Mouse (Mus musculus) retina, postnatal 7 days (tissue): Measurements from ENCODE around the gene Scai.
"Not testable (repeated sequence)": the region's sequence is repeated elsewhere in the genome, so short reads cannot be mapped to it uniquely, and the experiment has no call there.

Source experiments
- DNase-seq: peaks from one replicate; pipeline ENCODE4 v3.0.0-alpha.2; 2012; ENCODE audit warnings: low read depth, low spot score

The Scai gene

DNA sequence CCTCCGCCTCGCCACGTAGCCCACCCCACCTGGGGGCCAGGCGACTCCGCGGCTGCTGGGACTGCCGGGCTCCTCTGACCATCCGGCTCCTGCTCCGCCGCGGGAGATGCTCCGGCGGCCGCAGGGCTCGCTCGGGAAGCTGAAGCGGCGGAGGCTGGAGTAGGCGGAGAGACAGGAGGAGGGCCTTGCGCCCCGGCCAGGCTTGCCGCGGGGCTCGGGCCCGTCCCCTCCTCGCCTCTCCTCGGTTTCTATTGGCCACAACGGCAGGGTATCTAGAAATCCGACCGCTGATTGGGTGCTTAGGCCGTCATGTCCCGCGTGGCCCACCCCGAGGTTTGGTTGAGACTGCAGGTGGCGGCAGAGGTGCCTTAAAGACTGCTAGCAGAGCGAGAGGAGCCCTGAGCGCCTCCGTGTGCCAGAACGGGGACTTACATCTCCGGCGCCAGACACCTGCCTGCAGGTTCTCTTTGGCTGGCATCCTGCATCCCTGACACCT lies at the start of gene Scai:
Gene Scai, minus strand, starts transcription at position 174 of the 496 bp plus-strand sequence.
- peak; percentile 96 for DNase-seq

DNA sequence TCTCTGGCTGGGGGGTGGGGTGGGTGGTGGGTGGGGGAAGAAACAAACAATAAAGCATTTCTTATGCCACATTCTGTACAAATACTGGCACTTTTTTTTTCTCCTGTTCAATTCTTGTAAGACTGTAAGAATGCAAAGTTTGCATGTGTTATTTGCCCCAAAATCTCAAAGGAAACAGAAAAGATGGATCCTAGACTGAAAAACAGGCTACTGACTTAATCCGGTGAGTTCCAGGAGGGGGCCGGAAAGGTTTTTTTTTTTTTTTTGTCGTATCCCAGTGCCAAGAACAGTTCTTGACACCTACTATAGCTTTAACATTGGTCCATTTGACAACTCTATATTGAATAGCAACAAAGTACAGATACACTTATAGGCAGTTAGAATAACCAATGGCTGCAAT lies 36.2 kb upstream of the Scai start:
- DNase-seq, result no peak

DNA sequence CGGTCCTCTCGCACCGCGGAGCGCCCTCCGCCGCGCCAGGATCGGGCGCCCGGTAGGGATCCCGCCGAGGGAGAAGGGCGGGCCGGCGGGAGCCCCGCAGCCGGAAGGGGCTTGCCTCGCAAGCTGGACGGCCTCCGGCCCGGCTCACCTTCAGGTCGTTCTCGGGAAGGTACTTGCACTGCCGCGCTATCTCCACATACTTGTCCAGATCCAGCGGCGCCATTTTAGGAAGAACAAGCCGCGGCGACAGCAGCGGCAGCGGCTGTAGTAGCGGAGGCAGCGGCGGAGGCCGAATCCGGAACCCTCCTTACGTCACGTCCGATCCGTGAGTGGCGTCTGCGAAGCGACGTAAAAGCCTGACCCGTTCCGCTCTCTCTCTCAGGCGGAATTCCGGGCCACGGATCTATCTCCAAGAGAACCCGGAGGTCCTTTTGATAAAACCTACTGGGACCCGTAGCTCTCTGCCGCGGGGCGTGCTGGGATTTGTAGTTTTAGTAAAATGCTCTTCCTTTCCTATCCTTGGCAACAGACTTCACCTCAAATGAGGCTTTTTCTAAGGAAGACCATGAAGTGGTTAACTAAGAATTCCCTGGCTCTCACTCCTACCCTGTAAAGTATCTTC lies 35.6 kb upstream of the Scai start, which contains the start of gene Ppp6c:
Gene Ppp6c, minus strand, starts transcription at position 433 of the 622 bp plus-strand sequence.
- DNase-seq, result peak; percentile 92

DNA sequence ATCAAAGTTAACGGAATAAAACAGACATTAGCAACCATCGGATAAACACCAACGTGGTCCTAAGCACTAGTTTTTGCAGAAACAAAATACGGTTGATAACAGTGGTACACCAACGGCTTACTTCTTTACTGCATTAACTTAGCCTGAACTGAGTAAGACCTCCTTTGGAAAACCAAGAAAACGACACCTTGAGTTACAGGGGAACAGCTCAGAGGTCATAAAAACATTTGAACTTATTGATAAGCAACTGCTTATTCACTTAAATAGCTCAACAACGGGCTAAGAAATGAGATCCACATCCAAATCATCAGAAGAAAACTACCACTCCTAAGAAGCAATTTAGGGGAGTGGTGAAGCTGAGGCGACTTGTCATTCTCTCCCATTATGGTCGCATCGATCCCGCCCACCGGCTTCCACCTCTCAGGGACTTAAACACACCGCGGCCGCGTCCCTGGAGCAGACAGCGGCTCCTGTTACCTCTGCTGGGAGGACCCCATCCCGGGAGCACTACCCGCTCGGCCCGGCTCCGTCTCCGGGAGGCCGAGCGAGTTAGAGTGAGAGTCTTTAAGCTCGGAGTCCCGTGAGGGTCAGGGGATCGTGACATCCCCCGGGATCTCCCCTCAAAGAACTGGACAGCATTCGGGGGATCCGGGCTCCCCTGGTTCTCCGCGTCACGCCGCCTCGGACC lies 34.9 kb upstream of the Scai start:
- DNase-seq, result not testable (repeated sequence)

DNA sequence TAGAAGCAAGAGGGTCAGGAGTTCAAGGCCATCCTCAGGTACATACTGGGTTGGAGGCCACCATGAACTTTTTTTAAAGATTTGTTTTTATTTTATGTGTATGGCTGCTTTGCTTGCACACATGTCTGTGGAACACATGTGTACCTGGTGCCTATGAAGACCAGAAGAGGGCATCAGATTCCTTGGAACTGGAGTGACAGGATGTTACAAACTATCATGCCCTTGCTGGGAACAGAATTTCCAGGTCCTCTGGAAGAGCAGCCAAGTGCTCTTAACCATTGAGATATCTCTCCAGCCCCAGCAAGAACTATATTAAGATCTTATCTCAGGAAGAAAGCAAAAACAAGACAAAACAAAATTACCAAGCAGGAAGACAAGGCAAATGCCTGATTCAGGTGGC lies 34.1 kb upstream of the Scai start:
- DNase-seq, result no peak

DNA sequence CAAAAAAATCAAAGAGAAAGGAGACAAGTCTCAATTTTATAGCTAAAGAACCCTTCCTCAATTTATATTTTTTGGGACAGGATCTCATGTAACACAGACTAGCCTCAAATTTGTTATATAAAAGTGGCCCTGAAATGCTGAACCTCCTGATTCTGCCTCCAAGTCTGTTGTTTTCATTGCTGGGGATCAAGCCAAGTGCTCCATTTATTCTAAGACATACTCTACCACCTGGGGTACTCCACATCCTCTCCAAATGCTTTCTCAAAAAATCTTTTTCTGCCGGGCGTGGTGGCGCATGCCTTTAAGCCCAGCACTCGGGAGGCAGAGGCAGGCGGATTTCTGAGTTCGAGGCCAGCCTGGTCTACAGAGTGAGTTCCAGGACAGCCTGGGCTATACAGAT lies 29.5 kb upstream of the Scai start:
- no peak for DNase-seq

DNA sequence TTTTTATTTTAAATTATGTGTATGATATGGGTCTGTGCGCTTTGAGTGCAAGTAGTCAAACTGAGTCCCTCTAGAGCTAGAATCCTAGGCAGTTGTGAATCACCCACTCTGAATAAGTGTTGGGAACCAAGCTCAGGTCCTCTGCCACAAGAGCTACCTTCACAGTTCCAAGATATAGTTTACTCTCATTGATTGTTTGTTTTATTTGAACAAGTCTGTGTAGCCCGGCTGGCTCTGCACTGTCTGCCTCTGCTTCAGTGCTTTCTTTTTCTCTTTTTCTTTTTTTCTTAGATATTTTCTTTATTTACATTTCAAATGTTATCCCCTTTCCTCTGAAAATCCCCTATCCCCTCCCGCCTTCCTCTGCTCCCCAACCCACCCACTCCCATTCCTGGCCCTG lies 28.5 kb upstream of the Scai start:
- no peak for DNase-seq

DNA sequence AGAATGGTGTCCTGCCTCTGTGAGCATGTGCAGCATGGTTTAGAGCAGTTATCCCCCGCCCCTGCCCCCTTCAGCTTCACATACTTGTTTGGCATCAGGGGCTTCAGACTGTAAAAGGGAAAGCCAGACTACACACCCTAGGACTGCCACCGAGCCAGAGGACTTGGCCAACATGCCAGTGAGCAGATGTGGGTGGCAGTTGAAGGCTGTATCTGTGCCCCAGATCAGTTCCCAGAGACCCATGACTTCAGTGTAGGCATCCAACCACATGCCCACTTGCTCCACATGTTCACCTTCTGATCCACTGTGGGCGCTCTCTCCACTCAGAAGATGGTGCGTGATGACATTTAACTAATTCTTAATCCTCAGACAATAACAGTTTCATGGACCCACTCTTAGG lies 26.6 kb upstream of the Scai start:
- DNase-seq, result no peak

DNA sequence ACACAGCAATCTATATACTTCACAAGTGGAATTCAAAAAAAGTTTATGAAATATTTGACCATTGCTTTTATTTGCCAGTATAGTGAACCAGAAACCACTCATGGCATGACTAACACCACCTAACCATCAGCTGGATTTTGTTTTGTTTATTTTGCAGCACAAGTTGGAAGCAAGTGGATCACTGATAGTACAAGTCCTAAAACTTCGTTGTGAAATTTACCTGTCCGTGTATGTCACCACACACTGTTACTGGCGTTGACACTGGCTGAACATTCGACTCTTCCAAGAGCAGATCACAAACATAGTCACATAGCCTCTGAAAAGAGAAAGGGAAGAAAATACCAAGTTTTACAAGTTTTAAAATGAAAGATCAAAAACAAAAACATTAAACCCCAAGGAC lies 20.2 kb upstream of the Scai start:
- DNase-seq, result no peak

DNA sequence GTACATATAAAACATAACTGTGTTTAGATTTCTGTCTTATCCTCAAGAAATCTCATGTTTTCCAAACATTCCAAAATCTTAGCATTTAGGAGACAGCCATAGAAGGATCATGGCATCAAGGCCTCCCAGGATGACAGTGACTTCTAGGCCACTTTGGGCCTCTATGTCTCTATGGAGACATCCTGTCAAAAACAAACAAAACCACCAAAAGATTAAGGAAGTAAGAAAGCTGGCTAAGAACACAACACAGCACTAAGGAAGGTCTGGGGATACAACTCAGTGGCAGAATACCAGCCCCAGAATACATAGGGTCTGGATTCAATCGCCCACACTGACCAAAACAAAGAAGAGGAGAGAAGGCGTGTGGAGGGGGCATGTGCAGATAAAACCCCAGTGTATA lies 12.8 kb upstream of the Scai start:
- DNase-seq, result no peak

DNA sequence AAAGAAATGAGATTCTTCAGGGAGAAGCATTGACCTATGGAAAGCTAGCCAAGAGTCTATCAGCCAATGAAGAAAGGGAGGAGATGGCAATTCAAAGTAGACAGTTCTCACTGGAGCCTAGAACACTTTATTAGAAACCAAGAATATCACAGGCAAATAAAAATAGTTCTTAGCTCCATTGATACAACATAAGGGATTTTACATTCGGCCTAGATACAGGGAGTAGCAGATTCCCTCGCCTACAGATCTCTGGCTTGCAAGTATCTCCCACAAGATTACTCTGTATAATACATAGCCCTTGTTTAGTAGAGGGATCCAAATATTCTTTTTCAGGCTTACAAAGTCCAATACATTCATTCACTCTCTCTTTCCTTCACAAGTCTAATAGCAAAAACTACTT lies 4.3 kb upstream of the Scai start:
- DNase-seq, result no peak

DNA sequence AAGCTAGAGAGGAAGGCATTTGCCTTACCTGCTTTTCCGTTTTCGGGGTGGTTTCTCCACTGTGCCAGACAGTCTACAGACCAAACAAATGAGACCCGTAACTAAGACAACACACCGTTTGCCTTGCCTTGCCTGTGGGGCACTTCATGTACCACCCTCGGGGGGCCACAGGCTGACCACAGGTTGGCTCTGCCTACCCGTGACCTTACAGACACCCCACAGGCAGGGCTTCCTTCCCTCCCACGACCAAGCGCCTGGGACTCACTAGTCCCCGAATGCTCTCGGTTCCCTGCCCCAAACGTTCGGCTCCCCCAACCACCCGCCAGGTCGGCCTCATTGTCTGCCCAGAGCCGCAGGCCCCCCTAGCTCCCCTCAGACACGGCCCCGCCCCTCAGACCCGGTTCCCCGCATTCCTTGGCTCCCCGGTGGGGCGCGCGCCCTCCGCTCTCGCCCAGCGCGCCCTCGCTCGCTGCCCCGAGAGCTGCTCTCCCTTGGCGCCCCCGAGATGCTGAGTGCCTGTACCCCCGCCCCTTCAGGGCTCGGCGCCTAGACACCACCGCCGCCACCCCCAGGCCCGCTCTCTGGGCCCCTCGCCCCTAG lies 473 bp downstream of the Scai start:
- DNase-seq, result no peak

DNA sequence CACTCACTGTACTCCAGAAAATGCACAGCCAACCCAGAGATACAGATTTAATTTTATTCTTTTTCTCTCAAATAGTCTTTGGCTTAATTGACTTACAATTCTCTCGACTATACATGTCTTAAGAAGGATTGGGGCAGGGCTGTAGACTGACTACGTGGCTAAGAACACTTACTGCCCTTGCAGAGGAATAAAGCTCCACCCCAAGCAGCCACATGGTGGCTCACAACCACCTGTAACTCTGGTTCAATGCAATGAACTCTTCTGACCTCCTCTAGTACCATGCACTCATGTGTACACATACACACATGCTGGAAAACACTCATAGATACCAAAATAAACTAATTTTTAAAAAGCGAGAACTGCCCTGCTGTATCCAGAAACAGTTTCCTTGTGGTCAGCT lies 4.6 kb downstream of the Scai start:
- no peak for DNase-seq

DNA sequence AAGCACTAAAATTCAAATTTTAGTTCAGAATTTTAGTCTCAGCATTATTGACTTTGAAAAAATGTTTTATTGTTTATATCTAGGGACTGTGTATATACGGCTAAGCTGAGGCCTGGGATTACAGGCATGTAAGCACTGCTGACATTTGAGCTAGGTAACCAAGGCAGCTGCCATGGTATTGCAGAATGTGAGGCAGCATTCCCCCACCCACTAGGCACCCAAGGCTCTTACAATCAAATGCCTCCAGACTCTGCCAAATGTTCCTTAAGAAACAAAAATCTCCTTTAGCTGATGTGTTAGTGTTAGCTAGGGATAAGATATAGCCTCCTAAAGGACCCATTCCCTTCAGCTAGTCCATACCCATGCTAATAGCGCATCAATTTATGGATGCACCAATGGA lies 6.9 kb downstream of the Scai start:
- no peak for DNase-seq

DNA sequence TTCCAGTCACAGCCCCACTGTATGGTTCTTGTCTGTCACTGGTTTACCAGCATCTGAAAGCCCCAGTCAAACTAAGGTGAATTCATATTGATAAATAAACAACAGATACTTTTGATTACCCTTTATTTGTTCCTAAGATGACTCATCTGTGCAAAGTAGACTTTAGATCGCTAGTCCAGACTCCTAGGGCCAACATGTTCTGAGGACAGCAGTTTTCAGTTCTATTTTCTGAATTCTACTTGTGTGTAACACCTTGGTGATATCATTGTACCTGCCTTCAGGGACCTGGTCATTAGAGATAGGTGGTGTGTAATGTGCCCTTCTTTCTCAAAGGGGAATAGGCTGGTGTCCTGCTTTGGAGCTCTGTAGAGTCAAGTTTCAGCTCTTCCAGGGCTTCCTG lies 29.5 kb downstream of the Scai start:
- DNase-seq, result no peak

DNA sequence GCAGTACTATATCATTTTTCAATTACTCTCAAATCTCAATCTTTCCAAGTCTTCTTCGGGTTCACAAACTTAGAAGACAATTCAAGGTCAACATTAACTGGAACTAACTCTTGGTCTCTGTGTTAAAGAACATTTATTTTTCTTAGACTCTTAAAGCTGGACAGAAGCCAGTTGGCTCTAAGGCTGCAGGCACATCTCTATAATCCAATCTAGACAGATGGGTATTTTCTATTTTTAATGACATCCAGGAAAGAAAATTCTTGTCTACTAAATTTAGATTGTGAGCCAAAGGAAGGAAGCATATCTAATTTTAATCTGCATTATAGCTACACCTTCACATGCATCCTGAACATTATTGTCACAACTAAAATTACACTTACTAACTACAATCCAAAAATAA lies 32.6 kb downstream of the Scai start:
- DNase-seq, result no peak

DNA sequence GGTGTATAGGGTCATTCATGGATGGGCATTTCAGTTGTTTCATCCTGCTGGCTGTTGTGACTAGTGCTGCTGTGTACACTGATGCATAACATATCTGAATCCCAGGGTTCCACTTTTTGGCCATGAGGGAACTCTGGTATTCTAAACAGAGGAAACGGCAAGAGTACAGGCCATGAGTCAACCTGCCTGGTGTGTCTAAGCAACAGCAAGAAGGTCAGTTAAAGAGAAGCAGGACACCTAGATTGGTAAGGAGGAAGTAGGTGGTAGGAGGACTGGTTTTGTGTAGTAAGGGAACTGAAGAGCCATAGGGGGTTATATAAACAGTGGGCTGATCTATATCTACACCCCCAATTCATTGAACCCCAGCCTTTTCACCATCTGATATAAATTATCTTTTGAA lies 33.7 kb downstream of the Scai start:
- no peak for DNase-seq

DNA sequence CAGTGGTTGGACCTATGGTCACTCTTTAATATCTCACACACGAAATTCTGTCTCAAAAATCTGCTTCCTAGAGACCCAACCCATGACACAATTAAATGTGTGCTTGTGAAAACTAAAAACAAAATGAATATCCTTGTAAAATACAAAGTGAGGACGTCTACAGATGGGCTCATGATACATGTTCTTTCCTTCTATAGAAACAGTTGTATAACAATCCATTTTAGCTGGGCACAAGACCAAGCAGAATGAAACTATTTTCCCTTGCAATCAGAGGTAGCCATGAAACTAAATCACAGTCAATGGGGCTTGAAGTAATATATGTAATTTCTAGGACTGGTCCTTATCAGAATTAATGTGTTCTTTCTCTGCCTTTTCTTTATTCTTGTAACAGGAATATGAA lies 39.6 kb downstream of the Scai start:
- no peak for DNase-seq

DNA sequence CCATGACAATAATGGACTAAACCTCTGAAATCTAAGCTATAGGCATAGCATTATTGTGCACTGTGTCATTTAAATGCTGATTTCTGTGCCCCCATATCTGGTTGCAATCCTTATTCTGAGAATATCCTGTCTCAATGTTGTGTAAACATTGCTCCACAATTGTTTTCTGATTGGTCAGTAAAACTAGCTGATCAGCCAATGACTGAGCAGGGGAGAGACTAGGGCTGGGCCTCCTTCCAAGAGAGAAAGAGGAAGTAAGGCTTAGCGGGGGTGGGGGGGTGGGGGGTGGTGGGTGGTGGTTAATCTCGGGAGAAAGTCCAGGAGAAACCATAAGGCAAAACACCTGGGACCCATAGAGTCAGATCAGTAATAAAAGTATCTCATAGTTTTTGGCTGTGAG lies 42.5 kb downstream of the Scai start:
- no peak for DNase-seq

DNA sequence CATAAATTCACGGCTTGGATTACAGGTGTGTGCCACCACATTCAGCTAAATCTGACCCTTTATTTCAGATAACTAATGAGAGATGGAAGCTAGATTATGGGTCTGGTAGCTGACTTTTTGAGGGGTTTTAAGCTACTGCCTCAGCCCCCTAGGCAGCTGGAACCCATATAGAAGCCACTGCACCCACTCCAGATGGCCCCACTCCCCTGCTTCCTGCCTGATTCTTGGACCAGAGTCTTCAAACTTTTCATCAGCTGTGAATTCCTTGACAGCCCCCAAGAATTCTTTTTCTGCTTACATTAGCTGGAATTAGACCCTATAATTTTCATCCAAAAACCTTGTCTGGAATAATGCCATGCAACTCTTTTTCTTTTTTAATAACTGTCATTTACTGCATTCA lies 44.1 kb downstream of the Scai start:
- DNase-seq, result no peak

DNA sequence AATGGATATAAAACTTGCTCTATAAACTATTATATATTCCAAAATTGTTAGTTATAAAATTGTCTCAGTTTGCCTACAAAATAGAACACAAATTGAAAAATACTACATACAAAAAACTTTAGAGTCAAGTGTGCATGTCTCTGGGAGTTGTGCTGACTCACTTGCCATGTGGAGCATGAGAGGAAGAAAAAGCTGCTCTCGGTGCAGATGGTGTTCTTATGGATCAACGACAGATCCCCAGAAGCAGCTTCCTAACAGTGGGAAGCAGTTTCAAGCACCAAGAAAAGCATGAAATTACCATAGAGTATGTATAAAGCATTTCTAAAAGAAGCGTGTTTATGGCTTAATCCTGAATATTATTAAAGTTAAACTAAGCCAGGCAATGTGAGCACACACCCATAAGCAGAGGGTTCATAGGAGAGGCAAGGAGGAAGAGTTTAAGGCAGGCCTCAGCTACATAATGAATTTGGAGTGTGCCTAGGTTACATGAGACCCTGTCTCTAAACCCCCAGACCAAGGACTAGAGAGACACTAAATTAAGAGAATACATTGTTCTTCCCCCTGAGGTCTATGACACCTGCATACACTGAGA lies 48.1 kb downstream of the Scai start:
- no peak for DNase-seq

DNA sequence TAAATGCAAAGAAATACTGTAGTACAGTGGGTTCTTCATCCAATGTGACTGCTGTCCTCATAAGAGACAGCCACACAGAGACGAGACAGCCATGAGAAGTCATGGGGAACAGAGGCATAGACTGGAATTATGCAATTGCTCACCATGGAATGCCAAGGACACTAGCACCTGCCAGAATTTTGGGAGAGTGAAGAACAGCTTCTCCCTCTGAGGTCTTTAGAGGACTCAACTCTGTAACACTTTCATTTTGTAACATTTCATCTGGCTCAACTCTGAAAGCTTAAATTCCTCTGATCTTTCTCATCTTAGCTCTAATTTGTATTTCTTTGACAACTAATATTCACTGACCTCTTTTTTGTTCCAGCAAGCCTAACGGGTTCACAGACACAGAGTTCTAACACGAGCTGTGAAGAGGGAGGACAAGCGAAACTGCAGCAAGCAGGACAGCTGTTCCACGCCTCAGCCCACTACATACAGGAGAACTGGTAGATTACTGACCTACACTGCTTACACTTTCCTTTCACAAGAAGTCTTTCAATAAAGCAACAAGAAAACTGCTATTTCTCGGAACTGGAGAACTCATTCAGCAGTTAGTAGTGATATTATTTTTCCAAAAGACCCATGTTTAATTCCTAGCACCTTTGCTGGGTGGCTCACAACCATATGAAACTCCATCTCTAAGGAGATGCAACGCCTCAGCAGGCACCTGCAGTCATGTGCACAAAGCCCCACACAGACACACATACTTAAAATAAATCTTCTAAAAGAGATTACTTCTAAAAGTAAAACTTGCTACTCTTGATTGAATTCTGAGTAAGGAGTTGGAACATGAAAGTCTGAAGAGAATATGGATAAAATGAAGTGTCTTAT lies 49.7 kb downstream of the Scai start:
- no peak for DNase-seq
